Mouse (Mus musculus) layer of hippocampus, adult 18-20 months (tissue): Measurements from ENCODE around the gene Ccne1. TPM values are rescaled to one million over a fixed set of nuclear protein-coding genes. Genes with fewer than 3 reads are reported as not detected.
"Not testable (repeated sequence)": the region's sequence is repeated elsewhere in the genome, so short reads cannot be mapped to it uniquely, and the experiment has no call there.

Source experiments
- DNase-seq, 2 experiments: peaks; one replicate each; pipeline ENCODE4 v3.0.0; 2022; ENCODE audit warnings: low spot score in 2 of 2
- long read RNA-seq: library from polyadenylated mRNA; stranded (forward); transcript quantifications from one replicate; pipeline ENCODE4 v2.0.0, GENCODE M21; 2021
- total RNA-seq, 2 experiments: library from RNA; stranded (reverse); gene quantifications; 2 replicates each; pipeline ENCODE4 v1.2.3; 2021

Gene Ccne1
- 10 to 100 TPM; 14.7 to 15.7 TPM for total RNA-seq
- long read RNA-seq, transcript Ccne1-201 (12 exons, 2,000 nt), result major isoform, 18 of 19 reads
- long read RNA-seq, partial matches to known transcripts, result 0 of 19 reads
- long read RNA-seq, other reads (novel, unspliced or antisense), result 1 of 19 reads

- peak; percentile 99 for DNase-seq
Observed at GRCm38 (mm10) chr7:38107371-38108259, at the start of gene Ccne1. Gene Ccne1 (minus strand): TSS chr7:38107534.

DNA sequence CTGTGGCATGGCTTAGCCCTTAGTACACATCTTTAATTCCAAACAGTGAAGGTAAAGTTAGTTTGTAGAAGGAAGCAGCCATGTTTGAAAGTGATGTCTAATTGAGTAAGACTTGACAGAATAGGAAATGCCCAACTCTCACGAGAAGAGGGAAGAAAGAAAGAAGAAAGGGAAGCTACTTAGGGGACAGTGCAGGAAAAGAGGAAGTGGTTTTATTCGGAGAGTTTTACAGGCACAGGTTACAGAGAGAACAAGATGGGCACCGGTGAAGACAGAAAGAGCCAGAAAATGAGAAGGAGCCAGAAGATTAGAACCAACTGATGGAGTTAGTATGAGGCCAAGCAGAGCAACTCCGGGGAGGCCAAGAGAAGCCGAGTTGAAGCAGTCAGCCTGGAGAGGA is 48.5 kb upstream of the Ccne1 start:
- no peak for DNase-seq

GRCm38 (mm10) chr7:38152571-38152970 is 45.2 kb upstream of the Ccne1 start:
- no peak for DNase-seq

DNA sequence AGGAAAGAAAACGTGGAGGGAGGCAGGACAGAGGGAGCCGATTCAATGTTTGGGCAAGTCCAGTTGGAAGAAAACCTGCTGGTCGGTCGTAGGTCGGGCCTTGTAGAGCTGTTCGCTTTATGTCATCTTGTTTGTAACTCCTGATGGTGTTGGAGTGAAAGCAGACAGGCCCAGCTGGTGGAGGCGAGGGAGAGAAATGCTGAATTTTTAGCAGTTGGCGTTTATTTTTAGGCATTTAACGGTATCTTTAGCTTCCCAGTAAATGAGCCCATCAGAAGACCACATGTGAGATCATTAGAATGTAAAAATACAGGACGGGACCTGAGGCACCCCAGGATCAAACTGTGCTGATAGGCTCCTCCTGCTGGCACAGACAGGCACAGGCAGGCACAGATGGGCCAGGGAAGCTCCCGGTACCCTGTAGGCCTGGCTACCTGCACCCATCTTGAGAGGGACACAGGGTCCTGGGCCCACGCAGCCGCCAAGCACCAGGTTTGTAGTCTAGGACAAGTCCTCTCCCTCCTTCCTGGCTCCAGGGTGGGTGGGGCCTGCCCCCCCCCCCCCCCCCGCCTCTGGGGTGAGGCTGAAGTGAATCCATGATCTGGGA is 44.5 kb upstream of the Ccne1 start:
- DNase-seq, result peak in 1 of 2 experiments; percentile 57

DNA sequence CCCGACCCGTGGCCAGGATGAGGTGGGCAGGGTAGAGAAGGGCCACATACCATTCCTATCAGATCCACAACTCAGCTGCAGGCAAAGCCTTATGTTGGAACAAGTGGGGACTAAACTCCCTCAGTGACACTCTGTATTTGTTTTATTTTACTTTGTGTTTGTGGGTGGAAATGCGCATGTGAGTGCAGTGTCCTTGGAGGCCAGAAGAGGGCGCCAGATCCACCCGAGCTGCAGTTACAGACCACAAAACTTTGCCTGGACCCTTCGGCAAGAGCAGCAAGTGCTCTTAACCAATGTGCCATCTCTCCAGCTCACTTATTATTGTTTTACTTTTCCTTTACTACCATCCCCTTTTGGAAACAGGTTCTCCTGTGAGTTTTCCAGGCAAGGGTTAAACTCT is 40.1 kb upstream of the Ccne1 start:
- no peak for DNase-seq

DNA sequence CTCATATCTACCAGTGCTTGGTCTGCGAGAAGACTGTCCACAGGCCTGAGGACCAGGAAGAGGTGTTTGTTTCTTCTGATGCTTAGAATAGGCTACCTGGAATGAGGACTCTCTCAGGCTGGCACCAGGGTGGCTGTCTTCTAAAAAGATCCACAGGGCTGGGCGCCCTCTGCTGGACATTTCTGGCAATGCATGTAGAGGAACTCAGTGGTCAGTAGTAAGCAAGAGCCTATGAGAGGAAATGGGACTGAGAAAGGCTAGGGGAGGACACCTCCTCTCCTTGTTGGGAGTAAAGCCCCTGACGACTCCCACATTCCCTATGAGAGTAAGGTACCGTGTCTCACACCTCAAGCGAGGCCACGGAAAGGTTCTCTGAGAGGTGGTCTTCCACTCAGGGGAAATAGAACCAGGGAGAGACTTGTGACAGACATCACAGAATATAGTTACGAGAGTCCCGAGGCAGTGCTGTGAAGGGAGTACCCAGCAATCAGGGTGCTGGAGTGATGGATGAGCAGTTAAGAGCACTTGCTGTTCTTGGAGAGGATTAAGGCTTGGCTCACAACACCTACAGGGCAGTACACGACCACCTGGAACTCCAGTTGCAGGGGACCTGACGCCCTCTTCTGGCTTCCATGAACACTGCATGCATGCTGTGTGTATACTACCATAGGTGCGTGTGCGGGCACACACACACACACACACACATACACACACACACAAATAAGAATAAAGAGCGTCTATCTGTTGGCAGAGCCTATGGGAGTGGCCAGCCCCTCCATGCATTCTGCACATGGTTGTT is 34.6 kb upstream of the Ccne1 start:
- DNase-seq, result peak; percentile 58 to 87

DNA sequence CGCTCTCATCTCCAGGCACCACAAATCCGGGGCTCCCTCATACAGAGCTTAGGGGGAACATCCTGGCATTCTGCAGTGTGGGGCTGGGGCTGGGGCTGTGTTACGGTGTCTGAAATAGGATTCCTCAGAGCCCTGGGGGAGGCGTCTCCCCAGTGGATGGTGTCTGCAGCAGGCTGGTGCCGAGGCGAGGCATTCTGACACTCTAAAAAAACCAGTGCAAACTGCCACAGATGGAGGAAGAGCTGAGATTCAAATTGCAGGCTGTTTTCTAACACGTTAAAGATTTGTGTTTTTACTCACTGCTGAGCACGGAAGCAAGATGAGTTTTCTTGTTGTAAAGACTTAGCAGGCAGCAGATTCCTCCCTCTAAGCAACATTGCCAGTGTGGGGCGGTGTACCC is 33.0 kb upstream of the Ccne1 start:
- DNase-seq, result peak; percentile 50 to 69

DNA sequence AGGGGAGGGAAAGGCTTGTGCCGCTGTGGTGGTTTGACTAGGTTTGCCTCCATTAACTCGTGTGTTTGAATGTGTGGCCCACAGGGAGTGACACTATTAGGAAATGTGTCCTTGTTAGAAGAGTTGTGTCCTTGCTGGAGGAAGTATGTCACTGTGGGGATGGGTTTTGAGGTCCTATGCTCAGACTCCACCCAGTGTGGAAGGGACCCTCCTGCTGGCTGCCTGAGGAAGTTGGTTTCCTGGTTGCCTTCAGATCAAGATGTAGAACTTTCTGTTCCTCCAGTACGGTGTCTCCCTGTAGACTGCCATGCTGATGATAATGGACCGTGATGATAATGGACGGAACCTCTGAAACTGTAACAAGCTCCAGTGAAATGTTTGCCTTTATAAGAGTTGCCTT is 27.1 kb upstream of the Ccne1 start:
- DNase-seq, result no peak

- DNase-seq, result peak in 1 of 2 experiments; percentile 59
Observed at GRCm38 (mm10) chr7:38131186-38131585, 23.9 kb upstream of the Ccne1 start.

- DNase-seq, result no peak
Observed at GRCm38 (mm10) chr7:38129986-38130729, 22.8 kb upstream of the Ccne1 start.

GRCm38 (mm10) chr7:38129491-38129890 is 22.2 kb upstream of the Ccne1 start:
- no peak for DNase-seq

DNA sequence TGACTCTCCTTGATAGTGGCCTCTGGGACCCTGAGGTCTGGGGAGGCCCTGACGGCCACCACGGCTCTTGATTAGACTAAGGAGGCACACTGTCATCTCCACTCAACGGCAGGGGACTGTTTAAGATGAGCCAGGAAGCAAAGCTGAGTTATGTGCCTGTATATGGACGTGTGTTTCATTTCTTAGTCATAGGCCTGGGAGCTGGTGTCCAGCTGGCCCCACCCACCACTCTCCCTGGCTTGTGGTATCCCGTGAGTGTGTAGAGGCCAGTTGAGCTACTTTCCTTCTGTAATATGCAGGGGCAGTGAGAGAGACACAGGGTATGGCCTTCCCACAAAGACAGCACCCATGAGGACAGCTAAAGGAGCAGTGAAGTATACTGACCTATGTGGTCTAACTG is 20.9 kb upstream of the Ccne1 start:
- not testable (repeated sequence) for DNase-seq

DNA sequence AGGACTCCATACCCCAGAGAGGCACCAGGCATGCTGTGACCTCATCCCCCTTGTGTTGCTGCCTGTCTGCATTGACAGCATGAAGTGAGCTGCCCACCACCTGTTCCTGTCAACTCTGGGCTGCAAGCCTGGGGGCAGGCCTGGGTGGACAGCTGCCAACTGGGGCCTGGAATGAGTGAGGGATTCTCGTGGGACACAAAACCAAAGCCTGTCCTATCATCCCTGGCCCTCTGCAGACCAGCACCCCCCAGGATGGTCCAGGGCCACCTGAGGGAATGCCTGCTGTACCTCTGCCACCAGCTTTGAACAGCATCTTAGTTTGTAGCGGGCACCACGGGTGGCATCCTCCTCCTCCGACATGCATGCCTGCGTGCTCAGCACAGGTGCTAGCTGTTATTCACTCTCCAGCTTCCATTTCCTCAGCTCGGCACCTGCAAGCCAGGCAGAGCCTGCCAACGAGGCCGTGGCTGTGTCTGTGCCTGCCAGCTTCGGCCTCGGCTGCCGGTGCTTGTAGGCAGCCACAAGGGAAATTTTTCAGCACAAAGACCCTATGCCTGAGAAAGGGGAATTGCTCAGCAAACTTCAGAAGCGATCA is 18.3 kb upstream of the Ccne1 start:
- DNase-seq, result no peak

DNA sequence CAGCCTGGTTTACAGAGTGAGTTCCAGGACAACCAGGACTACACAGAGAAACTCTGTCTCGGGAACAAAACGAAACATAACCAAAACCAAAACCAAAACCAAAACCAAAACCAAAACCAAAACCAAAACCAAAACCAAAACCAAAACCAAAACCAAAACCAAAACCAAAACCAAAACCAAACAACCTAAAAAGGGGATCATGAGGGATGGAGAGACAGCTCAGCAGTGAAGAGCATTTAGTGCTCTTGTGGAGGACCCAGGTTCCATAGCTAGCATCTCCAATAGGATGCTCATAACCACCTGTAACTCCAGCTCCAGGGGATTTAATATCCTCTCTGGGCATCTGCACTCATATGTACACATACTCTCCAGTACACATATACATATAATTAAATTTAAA is 16.8 kb upstream of the Ccne1 start:
- DNase-seq, result not testable (repeated sequence)

DNA sequence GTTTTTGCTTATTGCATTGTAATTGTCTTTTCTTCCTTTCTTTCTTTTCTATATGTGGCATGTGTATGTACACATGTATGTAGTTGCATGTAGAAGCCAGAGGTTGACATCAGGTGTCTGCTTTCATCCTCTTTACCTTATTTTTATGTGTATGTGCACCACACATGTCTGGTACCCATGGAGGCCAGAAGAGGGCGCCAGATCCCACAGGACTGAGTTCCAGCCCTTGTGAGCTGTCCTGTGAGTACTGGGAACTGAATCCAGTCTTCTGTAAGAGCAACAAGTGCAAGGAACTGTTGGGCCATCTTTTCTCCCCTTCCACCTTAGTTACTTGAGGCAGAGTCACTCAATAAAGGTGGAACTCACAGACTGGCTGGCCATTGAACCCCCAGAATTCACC is 11.3 kb upstream of the Ccne1 start:
- no peak for DNase-seq

GRCm38 (mm10) chr7:38112451-38112850 is 5.1 kb upstream of the Ccne1 start:
- no peak for DNase-seq

DNA sequence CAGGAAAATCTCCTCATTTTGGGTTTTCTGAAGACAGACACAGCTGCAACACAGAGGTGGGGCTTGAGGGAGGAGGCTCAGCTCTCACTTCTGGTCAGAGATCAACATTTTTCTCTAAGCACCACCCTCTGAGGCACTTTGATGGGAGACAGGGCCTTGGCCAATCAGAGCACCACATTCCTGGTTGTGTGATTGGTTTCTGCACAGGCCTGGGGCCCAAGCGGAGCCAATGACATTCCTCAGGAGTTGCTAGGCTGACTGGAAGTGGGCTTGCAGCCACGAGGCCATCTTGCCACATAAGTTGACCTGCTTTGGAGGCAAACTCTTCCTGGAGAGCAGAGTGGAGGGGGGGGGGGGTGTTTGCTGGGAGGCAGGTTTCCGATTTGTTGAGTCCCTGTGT is 4.7 kb upstream of the Ccne1 start:
- peak; percentile 41 to 45 for DNase-seq

DNA sequence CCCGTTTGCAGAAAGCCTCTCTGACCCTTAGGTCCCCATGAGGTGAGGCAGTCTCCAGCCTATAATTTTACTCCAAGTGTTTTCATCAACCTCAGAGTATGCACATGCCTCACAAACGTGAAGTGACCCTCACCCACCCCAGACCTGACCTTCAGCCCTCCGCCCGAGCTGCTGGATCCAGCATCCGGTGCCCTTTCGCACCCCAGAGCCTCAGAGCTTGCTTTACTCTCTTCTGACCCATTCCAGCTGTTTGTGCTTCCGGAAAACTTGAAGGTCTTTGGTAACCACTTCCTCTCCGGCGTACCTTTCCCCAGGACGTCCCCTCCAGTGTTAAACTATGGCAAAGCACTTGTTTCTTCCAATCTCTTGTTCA is 912 bp upstream of the Ccne1 start:
- no peak for DNase-seq

DNA sequence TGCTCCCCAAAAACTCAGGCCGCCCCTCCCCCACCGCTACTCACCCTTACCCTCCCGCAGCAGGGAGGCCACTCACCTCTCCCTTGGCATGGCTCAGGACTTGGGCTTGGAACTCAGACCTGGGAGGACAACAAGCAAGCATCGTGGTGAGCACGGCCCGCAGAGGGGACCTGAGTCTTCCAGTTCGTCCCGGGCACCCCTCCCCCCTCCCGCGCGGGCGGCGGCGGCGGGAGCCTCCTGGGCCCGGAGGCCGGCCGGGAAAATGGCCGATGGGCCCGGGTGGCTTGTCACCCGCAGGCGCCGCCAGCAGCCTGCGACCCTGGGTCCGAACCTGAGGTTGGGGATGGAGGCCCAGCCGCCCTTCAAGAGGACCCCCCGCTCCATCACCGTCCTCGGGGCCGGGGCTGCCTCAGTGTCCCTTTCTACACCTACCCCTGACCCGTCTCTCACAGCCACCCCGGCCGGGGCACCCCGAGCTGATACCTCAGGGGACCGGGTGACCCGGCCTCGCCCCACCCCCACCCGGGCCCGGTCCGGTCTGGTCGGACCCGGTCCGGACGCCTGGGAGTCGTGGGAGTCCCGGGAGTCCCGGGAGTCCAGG is 523 bp downstream of the Ccne1 start:
- DNase-seq, result peak; percentile 20 to 23

GRCm38 (mm10) chr7:38105379-38105778 is 2.0 kb downstream of the Ccne1 start:
- DNase-seq, result no peak
